Mouse (Mus musculus): ENCODE data around the gene Hk3. TPM values are rescaled to one million over a fixed set of nuclear protein-coding genes. Genes with fewer than 3 reads are reported as not detected.

Hk3 gene
- polyA plus RNA-seq (2012; ENCODE audit: insufficient read depth, insufficient read length, missing spikeins) = 0.59 and 1.4 TPM in 2 replicates

DNA sequence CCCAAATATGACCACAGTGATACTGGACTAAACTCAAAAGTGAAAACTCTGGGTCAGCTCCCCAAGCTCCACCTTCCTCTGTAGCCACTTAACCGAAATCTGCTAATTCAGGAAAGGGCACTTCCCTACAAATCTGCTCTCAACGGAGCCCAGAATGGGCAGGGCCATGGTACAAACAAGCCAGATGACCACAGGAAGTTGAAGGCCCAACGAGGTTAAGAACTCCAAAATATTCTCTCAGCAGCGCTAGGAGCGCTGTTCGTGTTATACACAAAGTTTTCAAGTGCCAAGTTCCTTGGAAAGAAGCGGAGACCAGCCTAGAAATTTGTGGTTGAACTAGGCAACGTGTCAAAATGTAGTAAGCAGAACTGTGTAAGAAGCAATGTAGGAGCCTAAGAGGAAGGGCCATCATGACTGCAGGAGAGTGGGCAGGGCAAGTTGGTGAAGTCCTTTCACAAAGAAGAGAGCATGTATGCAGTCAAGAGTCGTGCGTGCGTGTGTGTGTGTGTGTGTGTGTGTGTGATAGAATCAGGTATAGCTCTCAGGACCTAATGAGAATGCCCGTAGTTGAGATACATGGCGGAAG lies at the start of gene Hk3:
TSS of gene Hk3 (minus strand) at position 192 of the 586 bp plus-strand sequence.
- no peak within 1 kb of the TSS for H3K4me3 ChIP-seq (ENCODE audit: insufficient read depth, low read depth, low read length)
- H3K27ac ChIP-seq (replicated peaks; ENCODE audit: low read depth, low read length) = peak within 1 kb of the TSS; percentile 48
- no peaks in the 10 kb centered on the region; the same call in 1 of the 2 replicates for H3K4me1 ChIP-seq (ENCODE audit: control insufficient read depth, insufficient read depth, insufficient read length, low read length)

DNA sequence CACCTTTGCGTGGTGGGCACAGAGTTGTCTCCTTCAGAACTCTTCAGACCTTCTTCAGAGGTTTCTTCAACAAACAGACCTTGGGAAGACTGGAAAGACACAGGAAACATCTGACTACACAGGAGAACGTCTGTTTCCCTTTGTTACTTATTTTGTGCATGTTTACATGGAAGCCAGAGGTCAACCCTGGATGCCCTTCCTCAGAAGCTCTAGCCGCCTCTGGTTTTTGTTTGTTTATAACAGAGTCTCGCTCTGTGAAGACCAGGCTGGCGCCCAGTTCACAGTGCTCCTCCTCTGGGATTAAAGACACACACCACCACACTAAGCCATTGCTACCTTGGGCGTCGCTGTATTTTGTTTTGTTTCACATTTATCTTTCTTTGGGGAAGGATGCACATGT lies 48.5 kb upstream of the Hk3 start:
- Histone ChIP-seq H3K27ac (replicated peaks; ENCODE audit: low read depth, low read length) (no peak overlapping the region), H3K4me1 (ENCODE audit: control insufficient read depth, insufficient read depth, insufficient read length, low read length) (no peaks in the 10 kb centered on the region), H3K4me3 (ENCODE audit: insufficient read depth, low read depth, low read length) (no peak overlapping the region)

DNA sequence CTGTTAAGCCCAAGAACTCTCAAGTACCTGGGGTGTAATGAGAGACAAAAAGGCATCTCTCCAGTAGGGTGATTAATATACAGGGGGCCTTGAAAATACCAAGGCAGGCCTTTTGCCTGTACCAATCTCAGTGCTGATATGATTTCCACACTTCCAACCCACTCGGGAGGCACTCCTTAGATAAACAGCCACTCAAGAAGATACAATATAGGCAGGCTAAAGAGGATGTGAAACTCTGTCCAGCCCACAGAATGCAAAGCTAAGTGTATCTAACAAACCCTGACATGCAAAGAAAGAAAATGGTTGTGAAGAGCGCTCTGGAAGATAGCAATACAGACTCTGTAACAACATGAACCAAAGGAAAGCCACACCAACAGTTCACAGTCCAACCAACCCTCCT lies 42.1 kb upstream of the Hk3 start:
- Histone ChIP-seq H3K4me1 (ENCODE audit: control insufficient read depth, insufficient read depth, insufficient read length, low read length) (no peaks in the 10 kb centered on the region), H3K27ac (replicated peaks; ENCODE audit: low read depth, low read length) (no peak overlapping the region), H3K4me3 (ENCODE audit: insufficient read depth, low read depth, low read length) (no peak overlapping the region)

DNA sequence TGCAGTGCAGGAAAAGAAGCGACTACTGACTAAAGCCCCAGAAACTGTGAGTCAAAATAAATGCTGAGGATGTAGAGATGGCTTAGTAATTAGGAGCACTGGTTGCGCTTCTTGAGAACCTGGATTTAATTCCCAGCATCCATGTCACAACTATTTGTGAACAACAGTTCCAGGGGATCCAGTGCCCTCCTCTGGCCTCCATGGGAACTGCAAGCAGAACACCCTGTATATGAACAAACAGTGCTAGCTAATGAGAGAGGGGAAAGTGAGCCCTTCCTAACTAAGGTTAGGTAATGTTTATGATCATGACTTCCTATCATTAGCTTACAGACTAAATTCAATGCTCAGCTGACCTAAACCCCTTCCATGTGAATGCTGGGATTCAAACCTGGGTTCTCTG lies 36.9 kb upstream of the Hk3 start:
- no peaks in the 10 kb centered on the region for H3K4me1 ChIP-seq (ENCODE audit: control insufficient read depth, insufficient read depth, insufficient read length, low read length)
- no peak overlapping the region for H3K27ac ChIP-seq (replicated peaks; ENCODE audit: low read depth, low read length)
- H3K4me3 ChIP-seq (ENCODE audit: insufficient read depth, low read depth, low read length) = no peak overlapping the region

DNA sequence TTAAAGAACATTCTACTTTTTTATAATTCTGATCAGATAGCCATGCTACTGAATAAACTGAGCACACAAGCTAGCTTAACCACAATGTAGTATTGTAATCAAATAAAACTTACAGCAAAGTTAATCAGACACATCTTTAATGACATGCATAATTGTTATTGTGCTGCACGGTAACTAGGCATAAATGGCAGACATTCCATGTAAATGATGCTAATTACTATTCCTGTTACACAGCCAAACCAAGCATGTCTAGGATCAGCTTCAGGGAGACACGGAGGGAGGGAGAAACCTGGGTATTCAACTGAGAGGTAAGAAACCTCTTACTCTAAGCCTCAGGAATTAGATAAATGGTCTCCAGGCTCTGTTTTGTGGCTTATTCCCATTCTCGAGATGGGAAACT lies 26.5 kb upstream of the Hk3 start:
- Histone ChIP-seq H3K4me1 (ENCODE audit: control insufficient read depth, insufficient read depth, insufficient read length, low read length) (no peaks in the 10 kb centered on the region), H3K4me3 (ENCODE audit: insufficient read depth, low read depth, low read length) (no peak overlapping the region), H3K27ac (replicated peaks; ENCODE audit: low read depth, low read length) (no peak overlapping the region)

DNA sequence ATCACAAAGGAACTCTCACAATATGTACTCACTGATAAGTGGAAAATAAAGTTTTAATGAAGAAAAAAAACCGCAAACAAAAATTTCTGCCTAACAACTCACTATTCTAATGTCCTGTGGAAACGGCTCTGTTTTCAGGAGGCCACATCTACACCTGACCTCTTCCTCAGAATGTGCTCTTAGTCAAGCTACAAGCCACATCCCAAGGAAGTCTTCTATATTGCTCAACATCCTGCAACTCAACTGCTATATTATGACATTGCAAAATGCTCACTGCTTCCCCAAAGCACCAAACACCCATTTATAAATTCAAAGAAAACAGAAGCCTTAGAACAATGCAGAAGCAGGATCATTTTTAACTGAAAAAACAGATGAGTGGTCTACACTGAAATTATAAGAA lies 18.8 kb upstream of the Hk3 start:
- no peak overlapping the region for H3K4me3 ChIP-seq (ENCODE audit: insufficient read depth, low read depth, low read length)
- H3K4me1 ChIP-seq (ENCODE audit: control insufficient read depth, insufficient read depth, insufficient read length, low read length) = no peaks in the 10 kb centered on the region
- no peak overlapping the region for H3K27ac ChIP-seq (replicated peaks; ENCODE audit: low read depth, low read length)

DNA sequence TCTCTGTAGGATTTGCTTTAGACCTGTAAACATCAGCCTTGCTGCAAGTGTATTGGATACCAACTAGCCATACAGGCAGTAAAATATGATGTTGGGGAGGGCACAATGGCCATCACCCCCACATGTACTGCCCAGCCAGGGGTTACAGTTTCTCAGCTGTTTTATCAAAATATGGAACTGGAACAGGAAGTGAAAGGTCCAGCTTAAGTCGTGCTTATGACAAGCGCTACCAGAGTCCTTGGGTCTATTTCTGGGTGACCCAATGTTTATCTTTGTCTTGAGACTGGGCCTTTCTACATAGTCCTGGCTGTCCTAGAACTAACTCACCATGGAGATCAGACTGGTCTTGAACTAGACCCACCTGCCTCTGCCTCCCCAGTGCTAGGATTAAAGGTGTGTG lies 3.0 kb upstream of the Hk3 start:
- no peak overlapping the region for H3K4me3 ChIP-seq (ENCODE audit: insufficient read depth, low read depth, low read length)
- H3K27ac ChIP-seq (replicated peaks; ENCODE audit: low read depth, low read length) = no peak overlapping the region
- H3K4me1 ChIP-seq (ENCODE audit: control insufficient read depth, insufficient read depth, insufficient read length, low read length) = no peaks in the 10 kb centered on the region; the same call in 1 of the 2 replicates

DNA sequence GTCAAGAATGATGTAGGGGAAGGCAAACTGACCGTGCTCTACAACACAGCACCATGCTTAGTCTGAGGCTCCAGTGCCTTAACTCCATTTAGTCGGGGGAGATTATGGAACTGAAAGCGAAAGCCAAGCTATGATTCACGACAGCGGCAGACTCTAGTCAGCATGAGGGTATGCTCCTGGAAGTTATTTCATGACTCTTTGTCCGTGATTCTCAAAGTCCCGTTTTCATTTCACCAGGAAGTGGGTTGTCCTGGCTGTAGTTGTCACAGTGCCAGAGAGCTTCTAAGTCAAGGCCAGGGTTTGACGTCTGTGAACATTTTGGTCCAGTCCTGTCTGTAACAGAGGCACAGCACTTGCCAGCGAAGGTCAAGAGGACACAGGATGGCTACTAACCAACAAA lies 1.5 kb upstream of the Hk3 start:
- no peak overlapping the region; the same call in 1 of the 2 replicates for H3K4me3 ChIP-seq (ENCODE audit: insufficient read depth, low read depth, low read length)
- H3K4me1 ChIP-seq (ENCODE audit: control insufficient read depth, insufficient read depth, insufficient read length, low read length) = no peaks in the 10 kb centered on the region; the same call in 1 of the 2 replicates
- peak overlapping the region; percentile 36; the same call in 1 of the 2 replicates for H3K27ac ChIP-seq (replicated peaks; ENCODE audit: low read depth, low read length)

DNA sequence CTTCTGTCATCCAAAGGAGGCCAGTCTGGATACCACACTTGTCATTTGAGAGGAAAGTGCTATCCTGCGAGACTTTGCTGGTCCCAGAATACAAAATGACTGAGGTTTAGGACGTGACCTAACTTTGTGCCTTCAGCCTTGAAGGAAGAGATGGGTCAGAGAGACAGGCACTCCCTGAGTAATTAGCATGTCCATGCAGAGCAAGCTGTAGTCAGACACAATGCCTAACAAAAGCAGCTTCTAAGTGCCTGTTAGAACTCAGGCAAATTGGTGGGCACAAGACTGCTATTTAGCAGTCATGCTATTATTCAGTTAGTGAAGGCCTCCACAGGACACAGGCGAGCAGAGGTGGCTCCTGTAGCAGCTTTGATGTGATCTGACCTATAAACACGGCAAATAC lies 1.1 kb upstream of the Hk3 start:
- H3K4me3 ChIP-seq (ENCODE audit: insufficient read depth, low read depth, low read length) = no peak overlapping the region
- H3K4me1 ChIP-seq (ENCODE audit: control insufficient read depth, insufficient read depth, insufficient read length, low read length) = no peaks in the 10 kb centered on the region; the same call in 1 of the 2 replicates
- no peak overlapping the region for H3K27ac ChIP-seq (replicated peaks; ENCODE audit: low read depth, low read length)

DNA sequence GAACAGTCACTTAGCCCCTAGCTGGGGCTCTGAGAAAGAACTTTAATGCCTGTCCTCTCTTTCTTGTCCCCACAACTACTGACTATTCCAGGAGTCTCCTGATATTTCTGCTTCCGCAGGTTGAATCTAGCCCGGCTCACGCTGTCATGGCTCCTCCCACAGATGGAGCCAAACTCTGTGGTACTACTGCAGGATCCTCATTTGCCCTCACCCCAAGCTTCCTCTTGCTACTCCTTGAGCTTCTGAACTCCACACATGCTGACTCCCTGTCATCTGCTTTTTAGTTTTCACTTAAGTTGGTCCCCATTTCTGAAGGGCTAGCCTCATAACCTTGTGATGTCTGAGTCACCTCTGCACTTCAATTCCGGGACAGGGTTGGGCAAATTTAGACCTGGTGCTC lies 1.1 kb downstream of the Hk3 start:
- no peaks in the 10 kb centered on the region; the same call in 1 of the 2 replicates for H3K4me1 ChIP-seq (ENCODE audit: control insufficient read depth, insufficient read depth, insufficient read length, low read length)
- no peak overlapping the region for H3K27ac ChIP-seq (replicated peaks; ENCODE audit: low read depth, low read length)
- 0 out of 2 replicates have a peak overlapping the region, but pooled peaks have one; percentile 4 for H3K4me3 ChIP-seq (ENCODE audit: insufficient read depth, low read depth, low read length)

DNA sequence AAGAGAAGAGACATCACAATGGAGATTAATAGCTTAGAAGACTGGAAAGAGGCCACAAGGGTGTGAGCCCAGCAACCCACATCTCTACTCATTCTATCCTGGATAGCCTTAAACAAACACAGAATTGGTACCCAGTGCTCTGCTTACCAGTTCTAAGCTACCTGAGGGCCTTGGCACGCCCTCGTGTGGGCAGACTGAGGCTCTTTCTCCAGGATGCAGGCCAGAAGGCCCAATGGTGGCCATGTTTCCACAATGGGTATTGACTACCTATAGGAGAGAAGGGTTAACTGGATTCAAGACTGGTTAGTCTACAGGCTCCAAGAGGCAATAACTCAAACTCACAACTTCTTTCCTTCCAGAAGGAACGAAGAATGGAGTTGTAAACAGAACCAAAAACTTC lies 2.0 kb downstream of the Hk3 start:
- H3K4me1 ChIP-seq (ENCODE audit: control insufficient read depth, insufficient read depth, insufficient read length, low read length) = no peaks in the 10 kb centered on the region; the same call in 1 of the 2 replicates
- H3K4me3 ChIP-seq (ENCODE audit: insufficient read depth, low read depth, low read length) = no peak overlapping the region
- no peak overlapping the region for H3K27ac ChIP-seq (replicated peaks; ENCODE audit: low read depth, low read length)

DNA sequence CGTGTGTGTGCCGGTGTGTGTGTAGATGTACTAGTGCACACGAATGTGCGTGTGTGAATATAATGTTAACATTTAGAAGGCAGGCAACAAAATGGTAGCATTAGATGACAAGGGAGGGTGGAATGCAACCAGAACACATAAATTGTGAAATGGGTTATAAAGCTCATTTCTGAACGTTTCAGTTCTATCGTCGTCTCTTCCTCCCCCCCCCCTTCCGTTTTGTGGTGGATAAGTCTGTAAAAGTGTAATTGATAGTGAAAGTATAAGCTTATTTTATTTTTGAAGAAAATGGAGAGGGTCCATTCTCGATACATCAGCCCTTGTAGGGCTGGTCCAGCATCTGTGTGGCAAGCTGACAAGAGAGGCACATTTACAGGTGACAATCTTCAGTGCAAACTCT lies 2.5 kb downstream of the Hk3 start:
- H3K27ac ChIP-seq (replicated peaks; ENCODE audit: low read depth, low read length) = no peak overlapping the region
- no peaks in the 10 kb centered on the region; the same call in 1 of the 2 replicates for H3K4me1 ChIP-seq (ENCODE audit: control insufficient read depth, insufficient read depth, insufficient read length, low read length)
- H3K4me3 ChIP-seq (ENCODE audit: insufficient read depth, low read depth, low read length) = no peak overlapping the region

DNA sequence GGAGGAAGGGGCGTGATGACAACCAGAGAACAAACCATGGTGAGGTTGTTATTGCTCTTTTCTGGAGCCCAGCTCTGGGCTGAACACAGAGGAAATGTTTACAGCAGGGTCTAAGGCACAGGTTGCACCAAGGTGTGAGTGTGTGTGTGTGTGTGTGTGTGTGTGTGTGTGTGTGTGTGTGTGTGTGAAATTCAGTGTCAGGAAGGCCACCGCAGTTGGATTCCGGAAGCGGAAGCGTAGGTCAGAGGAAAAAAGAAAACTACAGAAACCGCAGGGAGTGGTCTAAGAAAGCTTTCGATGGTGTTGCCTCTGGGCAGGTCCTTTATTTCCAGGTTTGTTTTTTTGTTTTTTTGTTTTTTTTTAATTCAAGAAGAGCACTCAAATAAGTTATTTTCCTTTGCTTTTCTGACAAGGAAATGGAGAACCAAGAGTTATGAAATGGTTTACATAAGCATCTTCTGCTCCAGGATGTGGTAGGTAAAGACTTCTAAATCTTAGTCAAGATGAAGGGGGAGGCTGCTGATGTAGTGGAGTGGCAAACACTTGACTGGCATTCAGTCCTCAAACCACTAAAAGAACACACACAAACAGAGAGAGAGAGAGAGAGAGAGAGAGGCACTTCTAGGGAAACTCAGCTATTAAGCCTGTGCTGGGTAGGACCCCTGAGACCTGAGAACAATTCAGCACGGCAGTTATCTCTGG lies 3.1 kb downstream of the Hk3 start:
- no peaks in the 10 kb centered on the region for H3K4me1 ChIP-seq (ENCODE audit: control insufficient read depth, insufficient read depth, insufficient read length, low read length)
- H3K27ac ChIP-seq (replicated peaks; ENCODE audit: low read depth, low read length) = no peak overlapping the region
- no peak overlapping the region for H3K4me3 ChIP-seq (ENCODE audit: insufficient read depth, low read depth, low read length)

DNA sequence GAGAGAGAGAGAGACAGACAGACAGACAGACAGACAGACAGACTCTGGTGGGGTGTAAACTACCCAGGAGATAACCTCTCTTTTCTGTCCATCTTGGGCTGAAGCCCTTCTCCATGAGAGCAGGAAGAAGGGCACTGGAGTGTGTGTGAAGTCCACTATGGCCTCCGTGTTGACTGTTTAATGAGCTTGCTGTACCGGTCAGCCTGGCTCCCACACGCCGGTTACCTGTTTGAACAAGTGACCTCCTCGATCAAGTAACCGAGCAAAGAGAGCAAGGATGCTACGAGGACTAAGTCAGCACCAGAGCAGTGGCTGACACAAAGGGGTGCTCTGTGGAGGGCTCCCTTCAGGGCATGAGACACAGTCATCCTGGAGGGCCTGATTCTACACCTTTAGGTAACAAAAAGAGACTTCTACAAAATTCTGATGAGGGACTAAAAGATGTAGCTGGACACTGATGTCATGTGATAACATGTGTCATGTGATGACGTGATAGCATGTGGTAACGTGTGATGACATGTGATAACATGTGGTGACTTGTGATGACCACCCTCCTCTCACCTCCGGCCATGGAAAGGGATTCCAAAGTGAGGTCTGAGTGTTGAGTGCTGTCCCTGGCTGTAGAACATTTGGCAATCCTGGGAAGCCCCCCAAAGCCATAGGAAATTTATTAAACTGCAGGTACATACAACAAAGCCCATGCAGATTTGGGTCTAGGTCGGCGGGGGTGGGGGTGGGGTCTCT lies 3.9 kb downstream of the Hk3 start:
- H3K27ac ChIP-seq (replicated peaks; ENCODE audit: low read depth, low read length) = no peak overlapping the region
- no peak overlapping the region for H3K4me3 ChIP-seq (ENCODE audit: insufficient read depth, low read depth, low read length)
- no peaks in the 10 kb centered on the region for H3K4me1 ChIP-seq (ENCODE audit: control insufficient read depth, insufficient read depth, insufficient read length, low read length)

DNA sequence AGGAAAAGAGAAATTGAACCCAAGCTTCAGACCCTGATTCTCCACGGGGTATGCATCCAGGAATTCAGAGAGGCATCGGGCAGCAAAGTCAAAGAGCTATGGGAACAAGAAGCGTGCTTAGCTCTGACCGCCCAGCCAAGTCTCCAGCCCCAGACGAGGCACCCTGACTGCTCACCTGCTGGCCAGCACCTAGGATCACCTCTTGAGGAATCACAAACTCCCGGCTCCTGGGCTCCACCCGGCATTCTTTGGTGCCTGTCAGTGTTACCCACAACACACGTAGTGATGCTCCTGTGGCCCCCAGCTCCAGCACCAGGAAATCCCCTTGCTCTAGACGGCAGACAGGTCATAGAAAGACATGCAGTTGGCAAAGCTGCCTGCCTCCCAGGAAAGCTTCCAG lies 6.7 kb downstream of the Hk3 start:
- Histone ChIP-seq H3K4me3 (ENCODE audit: insufficient read depth, low read depth, low read length) (no peak overlapping the region), H3K4me1 (ENCODE audit: control insufficient read depth, insufficient read depth, insufficient read length, low read length) (no peaks in the 10 kb centered on the region), H3K27ac (replicated peaks; ENCODE audit: low read depth, low read length) (no peak overlapping the region)

Data from brown adipose tissue, adult 24 weeks (tissue).